Mouse (Mus musculus) intestine, embryonic 15.5 days (tissue): ENCODE results near the gene Olfr279. TPM values are rescaled to one million over a fixed set of nuclear protein-coding genes. Genes with fewer than 3 reads are reported as not detected.

ENCODE experiments used
- ATAC-seq: fragments of 200-750 bp; cut with Nextera tagmentation; 2 replicates; pipeline ENCODE4 v1.8.0; 2017; ENCODE audit warnings: moderate TSS enrichment, moderate library complexity
- H3K27ac ChIP-seq: fragments of 300-500 bp; sonication (generic); 2 replicates; pipeline ENCODE4 v1.5.1; 2015; ENCODE audit warnings: mild to moderate bottlenecking, inconsistent platforms
- H3K27me3 ChIP-seq: fragments of 300-500 bp; sonication (generic); replicated peaks from 2 replicates; pipeline ENCODE4 v1.6.1; 2015; ENCODE audit warnings: inconsistent platforms
- H3K36me3 ChIP-seq: fragments of 300-500 bp; sonication (generic); 2 replicates; pipeline ENCODE4 v1.6.1; 2015; ENCODE audit warnings: inconsistent platforms
- H3K4me1 ChIP-seq: fragments of 300-500 bp; sonication (generic); replicated peaks from 2 replicates; pipeline ENCODE4 v1.6.1; 2015; ENCODE audit warnings: inconsistent platforms
- H3K4me2 ChIP-seq: fragments of 300-500 bp; sonication (generic); replicated peaks from 2 replicates; pipeline ENCODE4 v1.6.1; 2015; ENCODE audit warnings: mild to moderate bottlenecking, inconsistent platforms
- H3K4me3 ChIP-seq: fragments of 300-500 bp; sonication (generic); replicated peaks from 2 replicates; pipeline ENCODE4 v1.5.1; 2015; ENCODE audit warnings: inconsistent platforms
- H3K9ac ChIP-seq: fragments of 300-500 bp; sonication (generic); 2 replicates; pipeline ENCODE4 v1.6.1; 2015; ENCODE audit warnings: inconsistent platforms
- H3K9me3 ChIP-seq: fragments of 300-500 bp; sonication (generic); 2 replicates; pipeline ENCODE4 v1.6.1; 2016; ENCODE audit warnings: inconsistent platforms
- WGBS: fragments of 180-500 bp; shearing (Covaris S2); methylation state at CpG from one replicate; pipeline ENCODE4 v1.1.7; 2015; 5-methylcytosine and 5-hydroxymethylcytosine counted together
- polyA plus RNA-seq: library from polyadenylated mRNA; unstranded; fragments of >200 nt; fragmentation: Nextera tagmentation; extraction: Ambion mirVana; gene quantifications from 2 replicates; pipeline ENCODE4 v1.2.1, GENCODE M21; 2015

Olfr279 gene
- not detected in 2 replicates for polyA plus RNA-seq

GRCm38 (mm10) chr15:98492102-98492501 is at the start of gene Olfr279:
Gene Olfr279, plus strand, starts transcription at chr15:98492402.
- no peak within 1 kb of the TSS for H3K4me3 ChIP-seq
- no peak within 1 kb of the TSS for H3K4me2 ChIP-seq
- WGBS, result 44% methylated on average over 4 of the region's 4 CpGs
- no peaks in the 10 kb centered on the region for H3K4me1 ChIP-seq
- no peak for ATAC-seq
- no peak within 1 kb of the TSS for H3K27ac ChIP-seq
- H3K27me3 ChIP-seq, result no peaks in the 10 kb centered on the region
- no peaks in the 10 kb centered on the region for H3K36me3 ChIP-seq
- no peak within 1 kb of the TSS for H3K9ac ChIP-seq
- H3K9me3 ChIP-seq, result no peaks in the 10 kb centered on the region

GRCm38 (mm10) chr15:98444561-98444960 is 47.6 kb upstream of the Olfr279 start:
- WGBS, result 72% methylated on average over 3 of the region's 3 CpGs
- Histone ChIP-seq H3K9ac (no peak overlapping the region), H3K9me3 (no peaks in the 10 kb centered on the region), H3K4me1 (no peaks in the 10 kb centered on the region), H3K27me3 (no peaks in the 10 kb centered on the region), H3K4me2 (no peak overlapping the region), H3K36me3 (no peaks in the 10 kb centered on the region), H3K27ac (no peak overlapping the region), H3K4me3 (no peak overlapping the region)
- no peak for ATAC-seq

- H3K9ac ChIP-seq, result no peak overlapping the region
- H3K36me3 ChIP-seq, result no peaks in the 10 kb centered on the region
- 64% methylated on average over 4 of the region's 4 CpGs for WGBS
- no peak for ATAC-seq
- H3K27ac ChIP-seq, result no peak overlapping the region
- H3K9me3 ChIP-seq, result no peaks in the 10 kb centered on the region
- H3K4me3 ChIP-seq, result no peak overlapping the region
- no peaks in the 10 kb centered on the region; the same call in 1 of the 2 replicates for H3K27me3 ChIP-seq
- no peaks in the 10 kb centered on the region for H3K4me1 ChIP-seq
- no peak overlapping the region for H3K4me2 ChIP-seq
Observed at GRCm38 (mm10) chr15:98448521-98448920, 43.7 kb upstream of the Olfr279 start.

- WGBS, result 89% methylated on average over 7 of the region's 7 CpGs
- no peak within 1 kb of the TSS for H3K9ac ChIP-seq
Observed at GRCm38 (mm10) chr15:98452288-98452687, 39.9 kb upstream of the Olfr279 start, which contains the start of gene Olfr281. Gene Olfr281, plus strand, starts transcription at chr15:98452588.

GRCm38 (mm10) chr15:98469596-98469995 is 22.6 kb upstream of the Olfr279 start, which contains the start of gene OR5BS1P:
Gene OR5BS1P, plus strand, starts transcription at chr15:98469896.
- no peak within 1 kb of the TSS for H3K9ac ChIP-seq
- H3K27me3 ChIP-seq, result no peaks in the 10 kb centered on the region
- no peaks in the 10 kb centered on the region for H3K4me1 ChIP-seq
- H3K36me3 ChIP-seq, result no peaks in the 10 kb centered on the region
- no peak for ATAC-seq
- H3K4me2 ChIP-seq, result no peak within 1 kb of the TSS
- no peak within 1 kb of the TSS for H3K27ac ChIP-seq
- no peaks in the 10 kb centered on the region for H3K9me3 ChIP-seq
- no peak within 1 kb of the TSS for H3K4me3 ChIP-seq
- WGBS, result 89% methylated on average over 4 of the region's 4 CpGs

More at GRCm38 (mm10) chr15:98452288-98452687, 39.9 kb upstream of the Olfr279 start, which contains the start of gene Olfr281:
- no peaks in the 10 kb centered on the region for H3K36me3 ChIP-seq
- ATAC-seq, result no peak
- H3K27me3 ChIP-seq, result no peaks in the 10 kb centered on the region; the same call in 1 of the 2 replicates
- H3K4me3 ChIP-seq, result no peak within 1 kb of the TSS
- no peaks in the 10 kb centered on the region for H3K4me1 ChIP-seq
- H3K9me3 ChIP-seq, result no peaks in the 10 kb centered on the region
- H3K27ac ChIP-seq, result no peak within 1 kb of the TSS
- no peak within 1 kb of the TSS for H3K4me2 ChIP-seq

GRCm38 (mm10) chr15:98471539-98471938 is 20.7 kb upstream of the Olfr279 start:
- ATAC-seq, result no peak
- Histone ChIP-seq H3K9ac (no peak overlapping the region), H3K4me2 (no peak overlapping the region), H3K4me3 (no peak overlapping the region), H3K27ac (no peak overlapping the region), H3K27me3 (no peaks in the 10 kb centered on the region), H3K9me3 (no peaks in the 10 kb centered on the region), H3K36me3 (no peaks in the 10 kb centered on the region), H3K4me1 (no peaks in the 10 kb centered on the region)
- WGBS, result 89% methylated on average over 13 of the region's 13 CpGs

- Histone ChIP-seq H3K27ac (no peak overlapping the region), H3K27me3 (no peaks in the 10 kb centered on the region), H3K4me3 (no peak overlapping the region), H3K9me3 (no peaks in the 10 kb centered on the region), H3K4me1 (no peaks in the 10 kb centered on the region), H3K4me2 (no peak overlapping the region), H3K9ac (no peak overlapping the region), H3K36me3 (no peaks in the 10 kb centered on the region)
- no peak for ATAC-seq
- 73% methylated on average over 10 of the region's 10 CpGs for WGBS
Observed at GRCm38 (mm10) chr15:98474958-98475357, 17.2 kb upstream of the Olfr279 start.

GRCm38 (mm10) chr15:98475382-98475781 is 16.8 kb upstream of the Olfr279 start:
- WGBS, result 50% methylated on average over 10 of the region's 10 CpGs
- no peak for ATAC-seq

GRCm38 (mm10) chr15:98476281-98476680 is 15.9 kb upstream of the Olfr279 start:
- Histone ChIP-seq H3K36me3 (no peaks in the 10 kb centered on the region), H3K9ac (no peak overlapping the region; the same call in 1 of the 2 replicates), H3K27me3 (no peaks in the 10 kb centered on the region), H3K4me2 (no peak overlapping the region), H3K4me3 (no peak overlapping the region), H3K4me1 (no peaks in the 10 kb centered on the region), H3K9me3 (no peaks in the 10 kb centered on the region), H3K27ac (no peak overlapping the region)
- ATAC-seq, result no peak
- WGBS, result 78% methylated on average over 5 of the region's 5 CpGs

More at GRCm38 (mm10) chr15:98475382-98475781, 16.8 kb upstream of the Olfr279 start:
- Histone ChIP-seq H3K27me3 (no peaks in the 10 kb centered on the region), H3K27ac (no peak overlapping the region), H3K4me1 (no peaks in the 10 kb centered on the region), H3K4me3 (no peak overlapping the region), H3K9ac (no peak overlapping the region), H3K9me3 (no peaks in the 10 kb centered on the region), H3K4me2 (no peak overlapping the region), H3K36me3 (no peaks in the 10 kb centered on the region)

GRCm38 (mm10) chr15:98479568-98480102 is 12.6 kb upstream of the Olfr279 start:
- no peak overlapping the region for H3K9ac ChIP-seq
- WGBS, result 78% methylated on average over 7 of the region's 7 CpGs
- H3K27ac ChIP-seq, result no peak overlapping the region
- no peaks in the 10 kb centered on the region for H3K36me3 ChIP-seq
- ATAC-seq, result no peak
- no peak overlapping the region for H3K4me2 ChIP-seq
- no peak overlapping the region for H3K4me3 ChIP-seq
- no peaks in the 10 kb centered on the region for H3K27me3 ChIP-seq
- H3K9me3 ChIP-seq, result no peaks in the 10 kb centered on the region
- no peaks in the 10 kb centered on the region; the same call in 1 of the 2 replicates for H3K4me1 ChIP-seq

GRCm38 (mm10) chr15:98482701-98483100 is 9.5 kb upstream of the Olfr279 start, which contains the start of gene Lalba:
Gene Lalba, minus strand, starts transcription at chr15:98482721.
- Histone ChIP-seq H3K4me3 (no peak within 1 kb of the TSS), H3K9me3 (no peaks in the 10 kb centered on the region), H3K36me3 (no peaks in the 10 kb centered on the region), H3K9ac (no peak within 1 kb of the TSS), H3K27ac (no peak within 1 kb of the TSS), H3K4me1 (no peaks in the 10 kb centered on the region; the same call in 1 of the 2 replicates), H3K4me2 (no peak within 1 kb of the TSS), H3K27me3 (no peaks in the 10 kb centered on the region)
- WGBS, result 48% methylated on average over 3 of the region's 3 CpGs
- no peak for ATAC-seq

GRCm38 (mm10) chr15:98483907-98484886 is 8.0 kb upstream of the Olfr279 start:
- 55% methylated on average over 18 of the region's 18 CpGs for WGBS
- ATAC-seq, result no peak
- no peak overlapping the region for H3K4me2 ChIP-seq
- H3K4me1 ChIP-seq, result no peaks in the 10 kb centered on the region; the same call in 1 of the 2 replicates
- no peak overlapping the region for H3K4me3 ChIP-seq
- no peak overlapping the region for H3K27ac ChIP-seq
- no peaks in the 10 kb centered on the region for H3K27me3 ChIP-seq
- H3K9me3 ChIP-seq, result no peaks in the 10 kb centered on the region
- no peak overlapping the region for H3K9ac ChIP-seq
- no peaks in the 10 kb centered on the region for H3K36me3 ChIP-seq
